17 mouse cellular contexts compared by ENCODE assay signal in genomic region chr16:30611331-30611730, GRCm38 (mm10). TPM values are rescaled to one million over a fixed set of nuclear protein-coding genes. Genes with fewer than 3 reads are reported as not detected.
DNase-seq lines count a peak whose midpoint lies in the region.
"Had no signal": no experiment of that assay in that cellular context is flagged by ENCODE, and none has a peak within 500 bp of the region (broad histone marks: within the 10 kb centered on the region; RNA-seq: fewer than 3 reads in every experiment).

No protein-coding gene starts in this region.

- DNase-seq in adrenal gland, adult 2 months: peak; percentile 42
- no peak for DNase-seq in adrenal gland, postnatal 4 days (ENCODE audit: low spot score in 2 of 2)
- DNase-seq in adrenal gland, adult 8-10 months: peak; percentile 58
- no peak for DNase-seq in adrenal gland, postnatal 25 days
- peak; percentile 23 for DNase-seq in adrenal gland, postnatal 14 days
- no peak for DNase-seq in adrenal gland, postnatal 10 days
- DNase-seq: B cell, adult 2 months; cerebellum, adult 11 months; cerebellum, adult 11-12 months; cerebellum, adult 18-20 months; cerebellum, adult 2 months; cerebellum, adult 8-10 months; cerebellum, adult 9-10 months; cerebellum, adult 9-11 months; cerebellum, postnatal 10 days; cerebellum, postnatal 14 days had no signal

RNA-seq across cellular contexts. Expression of gene Fam43a, which starts 11.8 kb away (rescaled TPM):
- 10 to 100 TPM; 17.2 to 27.0 TPM for total RNA-seq in adrenal gland, adult 2 months (2021)
- 50.9 and 52.9 TPM in 2 replicates for polyA plus RNA-seq in adrenal gland, adult 2 months (2012; rRNA removed)
- total RNA-seq in adrenal gland, postnatal 4 days (2021): 10 to 100 TPM; 45.6 to 51.8 TPM
- total RNA-seq in adrenal gland, adult 8-10 months (2022): 10 to 100 TPM; 36.5 to 45.0 (median 38.5) TPM
- 20.4 and 30.0 TPM in 2 replicates for total RNA-seq in adrenal gland, postnatal 25 days (2021)
- 33.6 and 48.4 TPM in 2 replicates for total RNA-seq in adrenal gland, postnatal 14 days (2021)
- total RNA-seq in adrenal gland, postnatal 10 days (2021): 10 to 100 TPM; 37.4 to 47.7 TPM
- total RNA-seq: G1E had no signal

RNA-seq across cellular contexts. Expression of gene Lsg1, which starts 23.9 kb away (rescaled TPM):
- 10 to 100 TPM; 34.9 to 35.0 TPM for total RNA-seq in adrenal gland, adult 2 months (2021)
- 6.0 and 8.0 TPM in 2 replicates for polyA plus RNA-seq in adrenal gland, adult 2 months (2012; rRNA removed)
- total RNA-seq in adrenal gland, postnatal 4 days (2021): 10 to 100 TPM; 51.5 to 52.0 TPM
- 10 to 100 TPM; 36.7 to 47.3 (median 40.5) TPM for total RNA-seq in adrenal gland, adult 8-10 months (2022)
- 32.1 and 39.6 TPM in 2 replicates for total RNA-seq in adrenal gland, postnatal 25 days (2021)
- total RNA-seq in adrenal gland, postnatal 14 days (2021): 31.0 and 33.2 TPM in 2 replicates
- total RNA-seq in adrenal gland, postnatal 10 days (2021): 10 to 100 TPM; 34.4 to 35.2 TPM

Comparison
In these comparisons a context has a peak if more than half of its experiments do, and no peak if none do; other contexts are left out.
1. DNase-seq: peak in adrenal gland, adult 2 months (single experiment), adrenal gland, adult 8-10 months (single experiment) and adrenal gland, postnatal 14 days (single experiment); none in adrenal gland, postnatal 4 days (0 of 2), adrenal gland, postnatal 25 days (single experiment) and adrenal gland, postnatal 10 days (single experiment).